Mouse (Mus musculus) cerebellum, adult 2 months (tissue): ENCODE measurements around the gene Vmn2r44. TPM values are rescaled to one million over a fixed set of nuclear protein-coding genes. Genes with fewer than 3 reads are reported as not detected.
"Not testable (repeated sequence)": the region's sequence is repeated elsewhere in the genome, so short reads cannot be mapped to it uniquely, and the experiment has no call there.

Experiments used
- DNase-seq, 2 experiments: peaks; one replicate each; pipeline ENCODE4 v3.0.0; 2021
- H3K27ac ChIP-seq: fragments of 200-500 bp; 2 replicates; pipeline ENCODE4 v1.5.1; 2012; ENCODE audit warnings: low read length, control low read depth, inconsistent platforms; ENCODE audit not compliant: insufficient read depth
- H3K27me3 ChIP-seq: fragments of 200-500 bp; 2 replicates; pipeline ENCODE4 v1.6.1; 2012; ENCODE audit warnings: inconsistent platforms, mild to moderate bottlenecking, low read length, moderate library complexity; ENCODE audit not compliant: control insufficient read depth, insufficient read depth
- H3K4me1 ChIP-seq: fragments of 200-500 bp; 2 replicates; pipeline ENCODE4 v1.6.1; 2011; ENCODE audit warnings: low read length; ENCODE audit not compliant: control insufficient read depth, insufficient read depth
- H3K4me3 ChIP-seq: fragments of 200-500 bp; replicated peaks from 2 replicates; pipeline ENCODE3; 2011; ENCODE audit warnings: mild to moderate bottlenecking, low read depth, low read length, control low read depth; ENCODE audit not compliant: insufficient read depth
- WGBS: fragments of 180-500 bp; shearing (Covaris S2); methylation state at CpG from one replicate; pipeline ENCODE4 v1.1.7; 2018; 5-methylcytosine and 5-hydroxymethylcytosine counted together
- polyA plus RNA-seq: library from polyadenylated mRNA; depleted of rRNA; stranded (reverse); fragments of >200 nt; gene quantifications from 2 replicates; pipeline ENCODE4 v1.2.3, GENCODE M21; 2012; rRNA removed

The Vmn2r44 gene
- polyA plus RNA-seq = not detected in 2 replicates

DNA sequence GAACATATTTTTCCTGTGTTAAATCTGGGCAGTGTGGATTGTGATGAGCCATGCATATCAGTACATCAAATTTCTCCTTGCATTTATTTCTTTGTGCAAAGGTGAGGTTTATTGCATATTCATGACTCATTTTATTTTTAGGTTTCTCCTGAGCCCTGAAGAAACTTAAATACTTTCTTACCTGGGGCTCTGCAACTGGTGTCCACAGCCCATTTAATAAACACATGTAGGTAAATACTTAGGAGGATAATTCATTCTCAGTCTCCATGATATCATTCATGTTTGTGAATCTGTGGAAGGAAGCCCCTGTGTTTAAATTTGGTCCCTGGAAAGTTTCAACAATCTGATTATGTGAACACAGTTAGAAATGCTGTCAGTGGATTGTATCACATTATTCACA lies at the start of gene Vmn2r44:
Vmn2r44 (minus strand) TSS at position 101 of the 400 bp plus-strand sequence.
- H3K27me3 ChIP-seq, DNase-seq, H3K4me1 ChIP-seq, H3K4me3 ChIP-seq, H3K27ac ChIP-seq: not testable (repeated sequence)

DNA sequence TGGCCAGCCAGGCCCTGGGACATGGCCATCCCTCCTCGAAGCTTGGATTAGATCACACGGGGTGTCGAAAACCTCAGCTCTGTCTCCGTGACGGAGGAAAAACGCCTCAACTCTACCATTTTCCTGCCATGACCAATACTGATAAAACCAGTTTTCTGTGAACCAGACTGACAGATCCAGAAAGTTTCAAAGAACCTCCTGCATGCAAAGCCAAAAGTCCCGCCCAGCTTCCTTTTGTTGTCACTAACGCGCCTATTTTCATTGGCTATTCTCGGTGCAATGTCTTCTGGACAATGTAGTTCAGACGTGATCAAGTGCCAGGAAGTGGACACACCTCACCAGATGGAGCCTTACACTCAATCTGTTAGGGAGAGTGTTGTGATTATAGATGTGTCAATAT lies 25.3 kb downstream of the Vmn2r44 start:
- WGBS = 90% methylated on average over 11 of the region's 11 CpGs
- not testable (repeated sequence) for H3K4me1 ChIP-seq, H3K27ac ChIP-seq, H3K4me3 ChIP-seq, H3K27me3 ChIP-seq
- DNase-seq = peak in 1 of 2 experiments; percentile 0

Other genes with a start within 250 kb of the Vmn2r44 start
- not detected in 2 replicates for gene Vmn2r41, start 221.7 kb downstream of the Vmn2r44 start, polyA plus RNA-seq
- gene Vmn2r42, start 183.0 kb downstream of the Vmn2r44 start, polyA plus RNA-seq = not detected in 2 replicates
- not detected in 2 replicates for gene Vmn2r43, start 122.7 kb downstream of the Vmn2r44 start, polyA plus RNA-seq
- not detected in 2 replicates for gene Vmn2r45, start 105.7 kb upstream of the Vmn2r44 start, polyA plus RNA-seq